Mouse (Mus musculus) hindbrain, embryonic 13.5 days (tissue): ENCODE results near the gene Zfp143. TPM values are rescaled to one million over a fixed set of nuclear protein-coding genes. Genes with fewer than 3 reads are reported as not detected.
"Not testable (repeated sequence)": the region's sequence is repeated elsewhere in the genome, so short reads cannot be mapped to it uniquely, and the experiment has no call there.

Experiments used
- ATAC-seq: fragments of 200-750 bp; cut with Nextera tagmentation; 2 replicates; pipeline ENCODE4 v1.8.0; 2017; ENCODE audit warnings: moderate TSS enrichment; ENCODE audit not compliant: low FRiP score
- H3K27ac ChIP-seq: fragments of 300-500 bp; sonication (generic); 2 replicates; pipeline ENCODE4 v1.5.1; 2015; ENCODE audit warnings: inconsistent platforms, mild to moderate bottlenecking, moderate library complexity
- H3K27me3 ChIP-seq: fragments of 300-500 bp; sonication (generic); 2 replicates; pipeline ENCODE4 v1.6.1; 2015; ENCODE audit warnings: mild to moderate bottlenecking, inconsistent platforms
- H3K36me3 ChIP-seq: fragments of 300-500 bp; sonication (generic); 2 replicates; pipeline ENCODE4 v1.6.1; 2015; ENCODE audit warnings: mild to moderate bottlenecking, inconsistent platforms
- H3K4me1 ChIP-seq: fragments of 300-500 bp; sonication (generic); replicated peaks from 2 replicates; pipeline ENCODE4 v1.6.1; 2015; ENCODE audit warnings: inconsistent platforms
- H3K4me2 ChIP-seq: fragments of 300-500 bp; sonication (generic); 2 replicates; pipeline ENCODE4 v1.6.1; 2015; ENCODE audit warnings: inconsistent platforms, mild to moderate bottlenecking, moderate library complexity
- H3K4me3 ChIP-seq: fragments of 300-500 bp; sonication (generic); 2 replicates; pipeline ENCODE4 v1.5.1; 2015; ENCODE audit warnings: mild to moderate bottlenecking, inconsistent platforms
- H3K9ac ChIP-seq: fragments of 300-500 bp; sonication (generic); 2 replicates; pipeline ENCODE4 v1.6.1; 2015; ENCODE audit warnings: mild to moderate bottlenecking, inconsistent platforms
- H3K9me3 ChIP-seq: fragments of 300-500 bp; sonication (generic); 2 replicates; pipeline ENCODE4 v1.6.1; 2016; ENCODE audit warnings: inconsistent platforms
- WGBS: fragments of 180-500 bp; shearing (Covaris S2); methylation state at CpG from one replicate; pipeline ENCODE4 v1.1.7; 2015; 5-methylcytosine and 5-hydroxymethylcytosine counted together
- polyA plus RNA-seq: library from polyadenylated mRNA; unstranded; fragments of >200 nt; fragmentation: Nextera tagmentation; extraction: Ambion mirVana; gene quantifications from 2 replicates; pipeline ENCODE4 v1.2.1, GENCODE M21; 2015

Gene Zfp143
- polyA plus RNA-seq, 1 experiment from 2014 or later, result 19.9 TPM

DNA sequence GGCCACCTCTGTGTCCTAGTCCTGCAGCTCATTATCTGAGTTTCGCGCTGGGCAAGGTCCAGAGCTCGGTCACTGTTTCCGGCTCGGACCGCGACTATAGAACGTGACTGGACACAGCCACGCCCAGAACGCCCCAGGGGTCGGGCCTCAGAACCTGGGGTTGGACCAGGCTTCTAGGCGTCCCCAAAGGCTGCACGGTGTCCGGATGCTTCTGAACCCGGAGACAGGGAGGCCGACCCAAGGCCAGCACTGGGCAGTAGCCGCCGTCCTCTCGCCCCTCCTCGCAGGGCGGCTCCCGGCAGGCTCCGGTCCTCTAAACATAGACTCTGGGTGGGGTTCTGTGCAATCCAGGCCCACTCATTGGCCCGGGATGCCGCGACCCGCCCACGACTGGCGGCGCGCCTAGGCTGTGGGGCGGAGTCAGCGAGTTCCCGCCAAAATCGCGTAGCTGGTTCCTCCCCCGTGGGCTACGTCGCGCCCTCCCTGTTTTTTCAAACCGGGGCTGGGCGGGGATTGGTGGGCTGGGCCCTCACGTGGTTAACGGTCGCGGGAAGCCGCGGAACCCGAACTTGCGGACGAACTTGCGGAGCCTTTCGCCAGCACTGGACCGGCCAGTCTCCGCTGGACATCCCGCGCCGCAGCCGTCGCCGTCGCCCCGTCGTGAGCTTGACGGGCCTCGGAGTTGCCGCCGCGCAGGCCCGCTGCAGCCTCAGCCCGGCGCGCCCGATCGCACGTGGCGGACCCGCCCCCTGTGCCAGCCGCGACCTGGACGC is 60.7 kb downstream of the Zfp143 start, which contains the start of gene Wee1:
TSS of gene Wee1 (plus strand) at position 531 of the 773 bp plus-strand sequence.
- Histone ChIP-seq H3K9ac (peak within 1 kb of the TSS; percentile 81), H3K36me3 (no peaks in the 10 kb centered on the region), H3K4me3 (peak within 1 kb of the TSS; percentile 89), H3K9me3 (no peaks in the 10 kb centered on the region), H3K27me3 (no peaks in the 10 kb centered on the region), H3K27ac (peak within 1 kb of the TSS; percentile 83), H3K4me2 (peak within 1 kb of the TSS; percentile 73), H3K4me1 (peaks cover 12% of the 10 kb centered on the region)
- under 1% methylated on average over 81 of the region's 81 CpGs for WGBS
- ATAC-seq, result peak; percentile 98

DNA sequence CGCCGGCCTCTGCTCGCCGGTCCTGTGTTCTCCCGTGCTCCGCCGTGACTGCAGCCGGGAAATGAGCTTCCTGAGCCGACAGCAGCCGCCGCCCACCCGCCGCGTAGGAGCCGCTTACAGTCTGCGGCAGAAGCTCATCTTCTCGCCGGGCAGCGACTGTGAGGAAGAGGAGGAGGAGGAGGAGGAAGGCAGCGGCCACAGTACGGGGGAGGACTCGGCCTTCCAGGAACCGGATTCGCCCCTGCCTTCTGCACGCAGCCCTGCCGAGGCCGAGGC is 61.2 kb downstream of the Zfp143 start:
- Histone ChIP-seq H3K4me3 (peak overlapping the region; percentile 89), H3K4me1 (peaks cover 12% of the 10 kb centered on the region), H3K9ac (peak overlapping the region; percentile 81), H3K27me3 (no peaks in the 10 kb centered on the region), H3K9me3 (no peaks in the 10 kb centered on the region), H3K36me3 (no peaks in the 10 kb centered on the region), H3K4me2 (peak overlapping the region; percentile 73), H3K27ac (peak overlapping the region; percentile 83)
- 0 out of 2 replicates have a peak, but pooled peaks have one; percentile 43 for ATAC-seq
- 0% methylated on average over 25 of the region's 27 CpGs for WGBS

- Histone ChIP-seq H3K4me2 (peak overlapping the region; percentile 73), H3K4me1 (peaks cover 12% of the 10 kb centered on the region), H3K27me3 (no peaks in the 10 kb centered on the region), H3K9me3 (no peaks in the 10 kb centered on the region), H3K27ac (peak overlapping the region; percentile 83), H3K4me3 (peak overlapping the region; percentile 89), H3K36me3 (no peaks in the 10 kb centered on the region), H3K9ac (peak overlapping the region; percentile 81)
- peak; percentile 29; the same call in 1 of the 2 replicates for ATAC-seq
- under 1% methylated on average over 63 of the region's 74 CpGs for WGBS
Measured at GRCm38 (mm10) chr7:110122565-110123422, 61.8 kb downstream of the Zfp143 start.

DNA sequence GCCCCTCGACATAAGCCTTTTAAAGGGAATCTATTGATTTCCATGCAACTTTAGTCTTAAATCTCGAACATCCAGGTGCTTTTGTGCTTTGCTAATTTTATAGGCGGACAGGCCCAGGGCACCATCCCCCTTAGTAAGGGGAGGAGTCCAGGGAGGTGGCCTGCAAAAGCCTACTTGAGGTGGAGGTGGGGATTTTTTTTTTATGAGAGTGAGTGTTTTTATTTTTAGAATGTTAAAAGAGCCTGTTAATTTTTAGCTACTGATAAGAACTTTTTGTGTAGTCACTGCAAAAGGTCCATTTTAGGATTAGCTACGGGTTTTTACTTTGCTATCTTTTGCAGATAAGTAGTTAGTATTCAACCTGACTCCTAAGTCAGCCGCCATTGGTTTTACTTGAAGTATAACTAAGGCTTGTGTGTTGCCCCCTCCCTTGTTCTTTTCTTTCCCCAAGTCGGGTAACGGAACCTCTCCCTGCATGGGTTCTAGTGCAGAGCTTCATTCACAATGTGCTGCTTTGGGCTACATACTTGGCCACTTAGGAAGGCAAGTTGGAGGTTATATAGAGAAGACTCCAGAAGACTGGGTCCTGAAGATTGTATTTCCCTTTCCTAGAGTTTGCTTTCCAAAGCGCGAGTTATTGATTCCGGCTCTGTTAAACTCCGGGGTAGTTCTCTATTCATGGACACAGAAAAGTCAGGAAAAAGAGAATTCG is 63.0 kb downstream of the Zfp143 start:
- no peak overlapping the region for H3K27ac ChIP-seq
- H3K9ac ChIP-seq, result no peak overlapping the region
- no peaks in the 10 kb centered on the region for H3K27me3 ChIP-seq
- peak overlapping the region; percentile 89 for H3K4me3 ChIP-seq
- no peaks in the 10 kb centered on the region for H3K36me3 ChIP-seq
- H3K9me3 ChIP-seq, result no peaks in the 10 kb centered on the region
- peaks cover 12% of the 10 kb centered on the region for H3K4me1 ChIP-seq
- 51% methylated on average over 12 of the region's 12 CpGs for WGBS
- ATAC-seq, result no peak
- peak overlapping the region; percentile 73 for H3K4me2 ChIP-seq

- no peak overlapping the region for H3K9ac ChIP-seq
- 91% methylated on average over 2 of the region's 2 CpGs for WGBS
- H3K36me3 ChIP-seq, result no peaks in the 10 kb centered on the region
- H3K9me3 ChIP-seq, result no peaks in the 10 kb centered on the region
- peaks cover 2% of the 10 kb centered on the region for H3K4me1 ChIP-seq
- ATAC-seq, result no peak
- no peak overlapping the region for H3K4me3 ChIP-seq
- no peak overlapping the region for H3K27ac ChIP-seq
- H3K27me3 ChIP-seq, result no peaks in the 10 kb centered on the region
- no peak overlapping the region for H3K4me2 ChIP-seq
Measured at GRCm38 (mm10) chr7:110128566-110128965, 67.5 kb downstream of the Zfp143 start.

DNA sequence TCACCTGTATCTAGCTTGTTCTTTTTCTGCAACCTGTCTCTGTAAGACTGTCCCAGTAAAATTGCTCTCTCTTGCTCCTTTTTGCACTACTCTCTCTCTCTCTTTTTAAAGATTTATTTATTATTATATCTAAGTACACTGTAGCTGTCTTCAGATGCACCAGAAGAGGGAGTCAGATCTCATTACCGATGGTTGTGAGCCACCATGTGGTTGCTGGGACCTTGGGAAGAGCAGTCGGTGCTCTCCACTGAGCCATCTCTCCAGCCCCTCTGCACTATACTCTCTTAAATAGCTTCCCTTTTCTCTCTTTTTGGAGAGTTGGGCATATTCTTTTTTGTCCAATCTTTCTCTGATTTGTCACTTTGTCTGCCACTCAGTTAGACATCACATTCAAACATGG is 71.3 kb downstream of the Zfp143 start:
- H3K9ac ChIP-seq, ATAC-seq, H3K4me2 ChIP-seq, H3K27ac ChIP-seq, H3K4me1 ChIP-seq, H3K27me3 ChIP-seq, H3K9me3 ChIP-seq, H3K4me3 ChIP-seq: not testable (repeated sequence)
- WGBS, result 75% methylated on average over 2 of the region's 2 CpGs
- H3K36me3 ChIP-seq, result peaks cover 18% of the 10 kb centered on the region; the same call in 1 of the 2 replicates

DNA sequence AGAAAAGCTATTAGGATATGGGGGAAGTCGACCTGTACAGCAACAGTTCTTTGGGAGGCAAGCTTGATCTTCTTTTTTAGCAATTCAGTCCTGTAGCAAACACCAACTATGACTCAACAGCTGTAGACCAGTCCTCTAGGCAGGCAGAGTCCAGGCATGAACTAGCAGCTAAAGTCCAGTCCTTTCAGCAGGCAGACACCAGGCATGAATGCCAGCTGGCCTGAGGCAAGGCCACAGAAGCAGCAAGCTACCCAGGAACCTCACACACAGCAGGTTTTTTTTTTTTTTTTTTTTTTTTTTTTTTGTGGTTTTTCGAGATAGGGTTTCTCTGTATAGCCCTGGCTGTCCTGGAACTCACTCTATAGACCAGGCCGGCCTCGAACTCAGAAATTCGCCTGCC is 73.0 kb downstream of the Zfp143 start:
- Histone ChIP-seq H3K4me1 (no peaks in the 10 kb centered on the region), H3K4me2 (no peak overlapping the region), H3K4me3 (no peak overlapping the region), H3K27me3 (no peaks in the 10 kb centered on the region), H3K27ac (no peak overlapping the region), H3K9me3 (no peaks in the 10 kb centered on the region), H3K9ac (no peak overlapping the region), H3K36me3 (peaks cover 27% of the 10 kb centered on the region)
- ATAC-seq, result no peak
- WGBS, result 93% methylated on average over 5 of the region's 5 CpGs

GRCm38 (mm10) chr7:110138538-110138937 is 77.5 kb downstream of the Zfp143 start:
- H3K27ac ChIP-seq, result no peak overlapping the region
- H3K4me1 ChIP-seq, result no peaks in the 10 kb centered on the region
- no peak for ATAC-seq
- H3K4me2 ChIP-seq, result no peak overlapping the region
- 86% methylated on average over 2 of the region's 2 CpGs for WGBS
- H3K36me3 ChIP-seq, result peaks cover 40% of the 10 kb centered on the region
- no peak overlapping the region for H3K9ac ChIP-seq
- H3K9me3 ChIP-seq, result no peaks in the 10 kb centered on the region
- no peak overlapping the region for H3K4me3 ChIP-seq
- H3K27me3 ChIP-seq, result no peaks in the 10 kb centered on the region

GRCm38 (mm10) chr7:110143863-110144262 is 82.8 kb downstream of the Zfp143 start:
- no peak overlapping the region for H3K27ac ChIP-seq
- 97% methylated on average over 1 of the region's 1 CpGs for WGBS
- ATAC-seq, result no peak
- H3K4me2 ChIP-seq, result no peak overlapping the region
- no peaks in the 10 kb centered on the region for H3K9me3 ChIP-seq
- no peaks in the 10 kb centered on the region for H3K4me1 ChIP-seq
- peaks cover 15% of the 10 kb centered on the region for H3K36me3 ChIP-seq
- H3K27me3 ChIP-seq, result no peaks in the 10 kb centered on the region
- no peak overlapping the region for H3K4me3 ChIP-seq
- no peak overlapping the region for H3K9ac ChIP-seq

Other genes starting within 250 kb of the Zfp143 start
- gene Scube2, start 195.5 kb upstream of the Zfp143 start, polyA plus RNA-seq, result 1.4 and 1.9 TPM in 2 replicates
- gene Dennd5a, start 100.7 kb upstream of the Zfp143 start, polyA plus RNA-seq, result 41.6 and 42.5 TPM in 2 replicates
- gene Tmem41b, start 74.3 kb upstream of the Zfp143 start, polyA plus RNA-seq, result 69.5 and 75.6 TPM in 2 replicates
- 42.2 and 42.7 TPM in 2 replicates for gene Ipo7, start 42.9 kb upstream of the Zfp143 start, polyA plus RNA-seq
- 5.2 TPM in 2 replicates for gene Wee1, start 60.8 kb downstream of the Zfp143 start, polyA plus RNA-seq
- gene Swap70, start 160.5 kb downstream of the Zfp143 start, polyA plus RNA-seq, result 10.9 and 11.2 TPM in 2 replicates